Mouse (Mus musculus) adrenal gland, adult 2 months (tissue): ENCODE data around the gene Fkbp14. TPM values are rescaled to one million over a fixed set of nuclear protein-coding genes. Genes with fewer than 3 reads are reported as not detected.

ENCODE experiments used
- DNase-seq: peaks from one replicate; pipeline ENCODE4 v3.0.0; 2021
- polyA plus RNA-seq: library from polyadenylated mRNA; depleted of rRNA; stranded (reverse); fragments of >200 nt; gene quantifications from 2 replicates; pipeline ENCODE4 v1.2.3, GENCODE M21; 2012; rRNA removed
- total RNA-seq, 2 experiments: library from RNA; stranded (reverse); gene quantifications; 2 replicates each; pipeline ENCODE4 v1.2.3; 2021

Gene Fkbp14
- total and polyA plus RNA-seq, 3 experiments, result 2.8 to 28.4 (median 14.9) TPM

DNA sequence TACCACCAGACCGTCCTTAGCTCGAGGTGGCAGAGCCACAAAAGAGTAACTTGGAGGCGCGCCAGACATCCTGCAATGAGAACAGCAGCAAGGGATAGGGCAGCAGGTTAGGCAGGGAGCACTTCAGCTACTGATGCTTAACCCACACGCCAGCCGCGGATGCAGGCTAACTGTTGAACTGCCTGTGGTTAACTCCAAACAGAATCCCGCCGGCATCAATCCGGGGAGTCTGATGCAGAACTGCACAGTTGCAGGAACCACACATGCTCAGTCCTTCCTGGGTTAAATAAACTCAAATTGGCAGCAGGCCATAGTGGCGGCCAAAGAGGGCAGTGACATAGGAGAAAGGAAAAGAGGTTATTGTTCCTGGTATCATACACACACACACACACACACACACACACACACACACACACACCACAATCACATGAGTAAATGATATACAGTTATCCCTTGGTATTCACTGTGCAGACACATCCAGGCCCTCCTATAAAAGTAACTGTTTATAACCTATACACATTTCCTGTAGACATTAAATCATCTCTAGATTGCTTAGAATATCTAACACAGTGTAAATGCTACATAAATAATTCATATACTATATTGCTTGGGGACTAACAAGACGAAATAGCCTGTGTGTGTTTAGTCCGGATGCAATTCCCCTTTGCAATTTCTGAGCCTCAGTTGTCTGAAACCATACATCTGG is 48.6 kb downstream of the Fkbp14 start:
- DNase-seq, result no peak

DNA sequence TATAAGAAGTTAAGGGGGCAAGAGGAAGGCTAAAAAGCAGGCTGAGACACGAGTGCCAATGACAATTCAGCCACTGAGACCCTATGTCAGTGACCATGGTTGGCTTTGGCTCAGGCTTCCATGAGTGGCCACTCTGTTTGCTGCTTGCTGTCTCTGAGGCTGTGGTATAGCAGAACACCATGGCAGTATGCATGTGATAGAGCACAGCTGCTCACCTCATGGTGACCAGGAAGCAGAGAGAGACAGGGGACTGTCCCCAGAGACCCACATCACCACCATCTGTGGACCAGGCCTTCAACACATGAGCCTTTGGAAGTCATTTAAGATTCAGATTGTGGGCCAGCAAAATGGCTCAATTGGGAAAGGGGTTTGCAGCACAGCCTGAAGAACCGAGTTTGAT is 53.5 kb downstream of the Fkbp14 start:
- DNase-seq, result no peak

DNA sequence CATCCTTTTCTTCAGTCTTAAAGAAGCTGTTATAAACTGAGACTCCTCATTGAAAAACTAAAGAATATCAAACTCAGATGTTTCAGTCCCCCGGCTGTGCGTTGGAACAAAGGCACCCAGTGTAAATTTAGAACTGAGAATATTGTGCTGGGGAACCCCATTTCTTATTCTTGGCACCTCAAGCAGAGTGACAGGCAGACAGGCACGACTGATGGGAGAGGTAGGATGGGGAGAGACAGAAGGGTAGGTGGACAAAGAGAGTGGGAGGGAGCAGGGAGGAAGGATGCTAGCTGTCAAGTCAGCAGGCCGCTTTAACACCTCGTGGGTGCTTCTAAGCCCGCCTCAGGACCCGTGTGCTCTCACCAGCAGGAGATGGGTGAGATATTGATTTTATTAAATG is 54.3 kb downstream of the Fkbp14 start:
- no peak for DNase-seq

DNA sequence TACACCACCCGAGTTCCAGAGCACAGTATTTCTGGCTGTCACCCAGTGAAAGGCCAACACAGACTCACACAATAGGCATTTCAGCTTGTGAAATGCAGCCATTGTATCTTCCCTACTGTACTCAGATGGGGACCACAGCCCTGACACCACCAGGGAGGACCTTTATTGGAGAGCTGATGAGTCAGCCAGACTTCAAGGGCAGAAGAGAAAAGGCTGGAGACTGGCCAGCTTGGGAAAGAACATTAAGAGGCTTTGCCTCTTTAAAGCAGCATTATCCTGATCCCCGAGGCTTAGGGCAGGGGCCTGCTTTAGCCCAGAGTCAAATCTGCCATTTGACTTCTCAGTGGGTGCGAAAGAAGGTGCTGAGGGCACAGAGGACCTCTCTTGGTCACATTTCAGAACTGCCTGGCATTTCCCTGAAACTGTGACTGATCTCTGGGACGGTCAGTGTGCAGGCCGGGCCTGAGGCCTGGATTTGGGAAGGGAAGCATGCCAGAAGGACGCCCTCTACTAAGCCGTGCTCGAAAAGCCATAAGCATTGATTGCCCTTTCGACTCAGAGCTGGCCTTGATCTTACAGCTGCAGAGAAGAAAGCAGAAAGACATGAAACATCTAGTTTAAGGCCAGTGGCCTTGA is 56.7 kb downstream of the Fkbp14 start:
- DNase-seq, result peak; percentile 90

DNA sequence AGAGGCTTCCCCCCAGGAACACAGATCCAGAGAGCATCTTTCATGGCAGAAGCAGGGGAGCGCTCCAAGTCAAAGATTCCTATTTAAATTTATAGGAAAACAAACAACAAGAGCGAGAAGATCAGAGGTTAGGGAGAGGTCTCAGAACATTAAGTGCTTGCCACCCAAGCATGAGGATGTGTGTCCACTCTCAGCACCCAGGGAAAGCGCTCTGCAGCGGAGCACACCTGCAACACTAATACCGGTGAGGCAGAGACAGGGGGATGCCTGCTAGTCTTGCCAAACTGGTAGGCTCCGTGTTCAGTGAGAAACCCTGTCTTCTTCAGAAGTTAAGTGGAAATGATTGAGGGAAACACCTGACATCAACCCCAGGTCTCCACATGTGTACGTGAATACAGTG is 57.7 kb downstream of the Fkbp14 start:
- DNase-seq, result no peak

DNA sequence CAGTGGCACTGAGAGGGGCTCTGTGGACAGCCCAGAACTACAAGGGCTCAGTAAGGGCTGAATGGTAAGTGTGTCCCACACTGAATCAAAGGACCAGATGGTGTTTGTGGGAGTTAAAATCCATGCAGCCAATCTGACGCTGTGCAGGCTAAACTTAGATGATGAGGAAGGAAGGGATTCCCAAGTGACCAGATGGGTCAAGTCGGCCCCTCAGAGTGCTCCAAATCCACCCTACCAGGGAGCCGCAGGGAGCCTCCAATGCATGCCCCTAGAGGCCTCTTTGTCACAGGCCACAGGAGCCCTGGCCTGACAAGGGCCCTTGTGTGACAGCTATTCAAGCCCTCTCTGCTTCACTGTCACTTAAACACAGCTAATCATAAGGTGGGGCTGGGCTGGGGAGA is 58.3 kb downstream of the Fkbp14 start:
- no peak for DNase-seq

DNA sequence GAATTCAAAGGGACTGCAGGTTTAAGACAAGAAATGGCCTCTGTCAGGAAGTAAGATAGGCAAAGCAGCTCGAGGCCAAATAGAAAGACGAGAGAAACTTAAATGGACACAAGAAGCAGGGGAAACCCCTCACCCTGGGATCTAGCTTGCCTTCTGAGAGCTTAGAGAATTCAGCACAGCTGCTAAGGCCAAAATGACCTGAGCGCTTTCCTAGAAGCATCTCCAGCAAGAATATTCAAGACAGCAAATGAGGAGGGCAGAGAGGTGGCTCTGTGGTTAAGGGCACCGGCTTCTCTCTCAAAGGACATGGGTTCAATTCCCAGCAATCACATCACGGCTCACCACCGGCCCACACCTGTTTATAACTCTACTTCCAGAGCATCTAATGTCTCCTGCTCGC is 60.1 kb downstream of the Fkbp14 start:
- DNase-seq, result no peak

DNA sequence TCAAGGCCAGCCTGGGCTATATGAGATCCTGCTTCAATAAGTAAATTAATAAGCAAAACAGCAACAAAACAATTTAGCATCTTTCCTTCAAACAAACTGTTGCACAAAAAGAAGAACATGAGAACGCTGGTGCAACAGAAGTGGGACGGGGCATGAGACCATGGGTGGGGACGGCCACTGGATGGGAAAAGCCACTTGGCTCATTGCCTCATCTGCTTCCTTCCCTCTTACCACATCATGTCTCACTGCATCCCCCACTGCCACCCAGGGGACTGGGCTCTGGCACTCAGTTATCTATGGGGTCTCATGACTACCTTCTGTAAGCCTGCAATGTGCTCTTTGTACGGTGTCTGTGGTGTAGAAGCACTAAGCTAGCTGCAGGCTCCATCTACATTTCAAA is 61.6 kb downstream of the Fkbp14 start:
- peak; percentile 29 for DNase-seq

DNA sequence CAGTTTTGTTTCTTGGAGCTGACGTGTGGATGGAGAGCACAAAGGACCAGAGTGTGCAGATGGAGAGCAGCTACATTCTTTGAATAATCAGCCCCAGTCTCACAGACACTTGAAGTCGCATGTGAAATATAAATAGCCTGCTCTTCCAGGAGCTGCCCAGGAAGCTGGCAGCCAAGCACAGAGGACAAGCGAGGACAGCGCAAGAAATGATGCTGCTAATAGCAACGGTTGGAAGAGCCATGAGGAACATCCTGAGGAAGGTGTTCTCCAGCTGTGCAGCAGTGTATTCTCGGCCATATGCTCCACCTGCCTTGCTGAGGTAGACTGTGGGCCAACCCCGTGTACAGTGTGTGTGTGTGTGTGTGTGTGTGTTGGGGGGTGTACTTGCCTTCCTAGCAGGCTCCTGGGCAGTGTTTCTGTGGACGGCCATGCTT is 66.0 kb downstream of the Fkbp14 start:
- DNase-seq, result no peak

DNA sequence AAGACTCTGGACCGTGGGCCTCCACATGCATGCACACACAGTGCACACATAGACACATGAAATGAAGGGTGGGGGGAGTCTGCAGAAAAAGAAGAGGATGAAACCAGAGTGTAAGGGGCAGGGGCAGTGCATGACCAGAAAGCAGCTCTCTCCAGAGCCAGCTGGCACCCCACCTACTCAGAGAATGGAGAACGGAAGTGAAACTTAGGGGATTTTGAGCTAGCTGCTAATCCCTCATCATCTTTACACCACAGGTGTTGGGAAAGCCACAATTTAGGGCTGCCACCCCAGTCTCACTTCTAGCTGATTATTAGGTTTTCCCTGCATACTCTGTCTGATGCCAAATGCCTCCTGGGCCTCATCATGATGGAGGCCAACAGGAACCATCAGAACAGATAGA is 66.9 kb downstream of the Fkbp14 start:
- DNase-seq, result no peak

DNA sequence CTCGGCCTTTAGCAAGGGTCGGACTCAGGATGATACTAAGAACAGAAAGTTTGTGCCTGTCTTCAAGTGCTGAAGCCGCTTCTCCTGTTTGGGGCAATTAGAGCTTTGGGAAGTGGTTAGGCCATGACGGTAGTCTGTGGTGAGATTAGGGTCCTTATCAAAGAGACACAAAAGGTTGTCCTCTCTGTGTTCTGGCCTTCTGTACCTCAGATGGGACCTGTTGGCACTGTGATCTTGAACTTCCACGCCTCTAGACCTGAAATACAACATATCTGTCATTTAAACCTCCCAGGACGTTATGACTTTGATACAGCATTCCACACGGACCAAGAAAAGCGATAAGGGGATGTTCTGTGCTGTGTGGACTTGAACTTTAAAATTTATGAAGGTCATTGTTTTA is 68.4 kb downstream of the Fkbp14 start:
- no peak for DNase-seq

Other genes starting within 250 kb of the Fkbp14 start
- 1 to 10 TPM; 1.3 to 2.0 TPM for gene Wipf3, start 167.7 kb downstream of the Fkbp14 start, total RNA-seq
- gene Wipf3, start 167.7 kb downstream of the Fkbp14 start, polyA plus RNA-seq, result 0.65 and 0.69 TPM in 2 replicates
- gene Scrn1, start 30.8 kb downstream of the Fkbp14 start, total RNA-seq, result 10 to 100 TPM; 31.4 to 53.7 TPM
- 7.7 and 9.6 TPM in 2 replicates for gene Scrn1, start 30.8 kb downstream of the Fkbp14 start, polyA plus RNA-seq
- gene Plekha8, start 2.2 kb downstream of the Fkbp14 start, total RNA-seq, result 10 to 100 TPM; 17.8 to 18.0 TPM
- gene Plekha8, start 2.2 kb downstream of the Fkbp14 start, polyA plus RNA-seq, result 2.6 and 2.8 TPM in 2 replicates
- 10 to 100 TPM; 10.0 to 21.1 TPM for gene Mturn, start 84.3 kb upstream of the Fkbp14 start, total RNA-seq
- gene Mturn, start 84.3 kb upstream of the Fkbp14 start, polyA plus RNA-seq, result 11.1 and 18.6 TPM in 2 replicates
- 10 to 100 TPM; 39.2 to 54.0 TPM for gene Znrf2, start 219.6 kb upstream of the Fkbp14 start, total RNA-seq
- gene Znrf2, start 219.6 kb upstream of the Fkbp14 start, polyA plus RNA-seq, result 75.3 and 107 TPM in 2 replicates